Mouse (Mus musculus) spleen, embryonic (tissue): ENCODE results near the gene Slc5a6.

ENCODE experiments used
- CTCF ChIA-PET: fragments of 350-600 bp; sonication (Branson Sonifier 250); formaldehyde crosslinking; loops from one replicate; lab custom pipeline; 2022; lab: Charles Lee

Slc5a6 gene

GRCm38 (mm10) chr5:31048763-31049641 is at the start of gene Slc5a6:
TSS of gene Slc5a6 (minus strand) at chr5:31048924.
- CTCF ChIA-PET = no interaction called here

DNA sequence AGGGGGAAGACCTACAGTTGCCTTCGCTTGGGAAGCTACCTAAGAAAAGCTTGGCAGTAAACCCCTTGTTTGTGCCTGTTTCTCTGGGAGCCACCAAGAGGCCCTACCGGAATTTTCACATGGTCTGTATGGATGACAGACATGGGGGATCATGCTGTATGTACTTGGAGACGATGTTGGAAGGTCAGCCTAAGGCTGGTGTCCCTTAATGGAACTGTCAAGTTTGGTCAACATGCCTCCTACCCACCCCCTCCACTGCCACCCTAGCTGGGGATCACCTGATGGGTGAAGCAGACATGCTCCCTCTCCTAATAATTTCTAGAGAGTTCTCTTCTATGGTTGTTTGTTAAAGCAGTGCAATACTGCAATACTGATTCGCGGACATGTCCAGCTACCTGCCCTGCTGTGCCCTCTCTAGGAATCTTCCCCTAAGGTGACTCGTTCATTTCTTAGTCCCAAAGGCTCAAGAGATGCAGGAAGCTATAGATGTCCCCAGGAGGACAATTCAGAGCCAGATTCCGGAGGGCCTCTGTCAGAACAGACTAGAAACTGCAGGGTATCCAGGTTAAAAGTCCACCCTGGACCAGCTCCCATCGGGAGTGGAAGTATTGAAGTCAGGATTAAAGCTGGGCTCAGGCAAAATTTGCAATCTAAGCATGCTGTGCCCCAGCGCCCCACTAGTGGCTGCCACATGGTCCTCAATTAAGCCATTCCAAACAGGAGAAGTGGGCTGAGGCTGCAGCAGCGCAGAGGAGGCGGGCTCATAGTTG is 47.2 kb upstream of the Slc5a6 start:
- CTCF ChIA-PET = no interaction called here

DNA sequence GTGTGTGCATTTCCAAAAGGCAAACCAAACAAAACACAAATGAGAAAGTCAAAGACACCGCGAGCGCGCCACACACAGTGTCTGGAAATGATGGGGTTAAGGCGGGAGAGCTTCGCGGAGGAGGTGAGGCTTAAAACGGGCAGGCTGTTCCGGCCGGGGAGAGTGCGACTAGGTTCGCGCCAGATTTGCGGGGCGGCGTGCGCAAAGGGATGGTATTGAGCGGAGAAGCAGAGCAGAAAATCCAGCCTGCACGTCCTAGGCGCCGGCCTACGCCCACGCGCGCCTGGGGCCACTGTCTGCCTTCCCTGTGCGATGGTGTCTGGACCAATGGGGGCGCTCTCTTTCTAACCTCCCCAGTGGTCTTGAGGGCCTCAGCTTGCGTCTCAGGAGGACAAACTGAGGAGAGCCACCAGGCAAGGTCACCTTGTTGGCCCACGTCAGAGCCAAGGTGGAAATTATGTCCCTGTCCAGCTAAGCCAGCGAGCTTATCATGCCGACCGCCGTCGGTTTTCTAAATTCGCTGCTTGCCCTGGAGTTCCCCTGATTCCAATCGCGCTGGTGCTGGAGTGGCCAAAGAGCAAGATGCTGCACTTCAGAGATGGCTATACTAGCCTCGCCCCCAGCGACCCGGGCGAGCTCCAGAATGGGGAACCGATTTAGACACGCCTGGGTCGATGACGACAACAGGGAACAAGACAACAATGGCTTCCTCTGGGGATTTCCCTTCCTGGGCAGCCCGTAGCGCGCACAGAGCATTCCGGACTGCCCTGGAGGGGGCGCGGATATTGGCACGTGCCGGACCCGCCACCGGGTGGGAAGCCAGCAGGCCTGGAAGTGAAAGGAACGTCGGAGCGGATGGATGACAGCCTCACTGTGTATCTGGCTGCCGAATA is 46.3 kb upstream of the Slc5a6 start:
- CTCF ChIA-PET = interaction anchor here (0.6 kb wide), 1 partner anchor 11 kb away, joined by 4 read pairs; no protein-coding TSS in a partner anchor

DNA sequence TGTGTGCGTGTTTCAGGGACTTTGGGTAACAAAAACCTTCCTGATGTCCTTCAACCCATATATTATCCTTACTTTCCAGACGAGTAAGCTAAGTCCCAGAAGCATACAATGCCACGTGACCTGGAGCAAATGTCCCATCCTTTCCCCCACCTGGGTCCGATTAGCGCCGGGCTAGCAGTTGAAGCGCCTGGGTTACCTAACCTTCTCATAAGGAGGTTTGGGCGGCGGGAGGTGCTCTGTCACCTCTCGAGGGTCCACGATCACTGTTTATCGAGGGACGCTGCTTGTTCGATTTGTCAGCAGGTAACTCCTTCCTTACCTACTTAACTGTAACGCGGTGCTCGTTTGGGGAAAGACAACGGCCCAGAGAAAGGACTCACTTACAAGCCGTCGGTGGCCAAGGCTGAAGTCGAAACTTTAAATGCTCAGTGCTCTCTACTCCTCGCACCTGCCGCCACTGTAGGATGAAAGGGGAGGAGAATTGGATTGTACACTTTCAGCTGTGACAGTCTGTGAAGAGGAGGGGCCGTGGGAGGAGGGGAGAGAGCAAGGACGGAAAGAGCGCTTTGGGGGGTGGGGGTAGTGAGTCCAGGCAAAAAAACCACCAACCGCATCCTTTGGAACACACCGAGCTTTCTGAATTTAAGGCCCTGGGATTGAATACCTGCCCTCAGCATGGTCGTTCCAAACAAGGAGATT is 45.5 kb upstream of the Slc5a6 start:
- CTCF ChIA-PET = interaction anchor here (0.6 kb wide), 2 partner anchors 10 to 204 kb away, joined by 3 to 4 read pairs; no protein-coding TSS in a partner anchor

GRCm38 (mm10) chr5:31093151-31094041 is 44.7 kb upstream of the Slc5a6 start:
- CTCF ChIA-PET = no interaction called here

GRCm38 (mm10) chr5:31092231-31092975 is 43.7 kb upstream of the Slc5a6 start:
- CTCF ChIA-PET = no interaction called here

DNA sequence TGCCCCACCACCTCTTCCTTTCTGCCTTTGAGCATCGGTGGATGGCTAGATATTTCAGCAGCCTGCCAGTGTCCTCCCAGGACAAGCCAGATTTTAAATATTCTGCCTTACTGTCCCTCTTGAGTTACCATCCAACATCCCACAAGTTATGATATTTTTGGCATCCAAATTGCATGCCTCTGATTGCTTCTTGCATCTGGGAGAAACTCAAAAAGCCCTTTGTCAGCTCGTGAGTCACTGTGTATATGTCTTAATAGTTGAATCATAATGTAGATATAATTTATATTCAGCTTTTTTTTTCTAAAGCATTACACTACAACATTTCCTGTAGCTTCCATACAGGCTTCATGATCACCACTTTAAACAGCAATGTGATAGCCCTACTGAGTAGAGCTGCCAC is 38.4 kb upstream of the Slc5a6 start:
- CTCF ChIA-PET = no interaction called here

- CTCF ChIA-PET = interaction anchor here (0.6 kb wide), 1 partner anchor 24 kb away, joined by 3 read pairs; no protein-coding TSS in a partner anchor
Observed at GRCm38 (mm10) chr5:31086606-31087005, 37.9 kb upstream of the Slc5a6 start.

- CTCF ChIA-PET = interaction anchor here (0.7 kb wide), 1 partner anchor 119 kb away, joined by 3 read pairs; no protein-coding TSS in a partner anchor
Observed at GRCm38 (mm10) chr5:31083949-31084348, 35.2 kb upstream of the Slc5a6 start.

DNA sequence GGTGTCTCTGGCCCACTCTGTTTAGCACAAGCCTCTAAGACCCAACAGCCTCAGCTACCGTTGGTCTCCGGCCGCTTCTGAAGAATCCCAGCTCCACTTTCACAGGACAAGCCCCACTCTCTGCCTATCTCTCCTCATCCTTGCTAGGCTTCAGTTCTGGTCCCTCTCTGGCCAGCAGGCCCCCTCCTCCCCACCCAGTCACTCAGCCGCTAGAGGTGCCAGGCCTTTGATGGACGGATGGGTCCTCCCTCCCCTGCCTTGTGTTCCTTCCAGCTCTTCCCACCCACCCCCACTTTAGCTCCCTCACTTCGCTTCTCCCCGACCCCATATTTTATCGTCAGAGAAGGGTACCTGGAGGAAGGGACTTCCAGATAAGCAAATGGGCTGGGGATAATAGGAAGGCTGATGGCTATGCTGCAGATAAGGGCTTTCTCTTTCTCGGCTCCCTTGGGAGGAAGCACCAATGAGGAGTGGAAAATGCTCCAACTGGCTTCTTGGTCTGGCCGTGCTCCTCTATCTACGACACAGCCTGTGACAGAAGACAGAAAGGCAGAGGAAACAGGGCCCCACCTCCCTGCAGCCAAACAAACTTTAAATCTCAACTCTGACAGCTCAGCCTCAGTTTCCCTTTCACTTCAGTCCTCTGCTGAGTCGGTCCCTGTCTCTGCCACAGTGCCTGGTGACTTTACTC is 34.4 kb upstream of the Slc5a6 start:
- CTCF ChIA-PET = interaction anchor here (0.6 kb wide), 1 partner anchor 246 kb away, joined by 3 read pairs; no protein-coding TSS in a partner anchor

DNA sequence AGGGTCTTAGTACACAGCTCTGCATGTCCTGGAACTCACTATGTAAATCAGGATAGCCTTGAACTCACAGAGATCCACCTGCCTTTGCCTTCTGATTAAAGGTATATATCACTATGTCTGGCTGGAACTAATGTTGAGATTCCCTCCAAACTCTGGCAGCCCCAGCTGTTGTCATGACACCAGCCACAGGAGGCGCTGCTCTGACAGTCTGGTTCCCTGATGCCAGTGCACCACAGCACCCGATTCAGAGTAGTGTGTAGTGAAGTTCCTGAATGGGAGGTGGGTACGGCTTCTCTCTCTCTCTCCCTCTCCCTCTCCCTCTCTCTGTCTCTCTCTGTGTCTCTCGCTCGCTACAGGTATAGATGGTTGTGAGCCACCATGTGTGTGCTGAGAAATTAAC is 33.6 kb upstream of the Slc5a6 start:
- CTCF ChIA-PET = no interaction called here

GRCm38 (mm10) chr5:31081386-31081785 is 32.7 kb upstream of the Slc5a6 start:
- CTCF ChIA-PET = no interaction called here

- CTCF ChIA-PET = no interaction called here
Observed at GRCm38 (mm10) chr5:31080795-31081164, 32.1 kb upstream of the Slc5a6 start.

GRCm38 (mm10) chr5:31080059-31080794 is 31.5 kb upstream of the Slc5a6 start:
- CTCF ChIA-PET = no interaction called here

DNA sequence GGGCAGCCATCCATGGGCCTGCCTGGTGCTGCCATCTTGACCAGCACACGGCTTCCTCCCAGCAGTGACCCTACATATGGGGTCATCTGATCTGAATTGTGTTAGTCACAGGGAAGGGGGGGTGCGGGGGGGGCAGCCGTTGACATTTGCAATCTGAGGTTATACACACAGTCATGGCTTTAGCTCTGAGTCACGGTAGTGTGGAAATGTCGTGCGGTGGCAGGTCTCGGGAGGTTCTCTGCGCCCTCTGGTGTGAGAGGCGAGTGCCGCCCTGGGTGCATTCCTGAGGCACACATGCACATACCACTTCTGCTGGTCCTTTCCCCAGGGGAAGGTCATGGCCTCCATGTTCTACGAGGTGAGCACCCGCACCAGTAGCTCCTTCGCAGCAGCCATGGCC is 27.6 kb upstream of the Slc5a6 start:
- CTCF ChIA-PET = interaction anchor here (0.9 kb wide), 1 partner anchor 25 kb away, joined by 3 read pairs; no protein-coding TSS in a partner anchor

DNA sequence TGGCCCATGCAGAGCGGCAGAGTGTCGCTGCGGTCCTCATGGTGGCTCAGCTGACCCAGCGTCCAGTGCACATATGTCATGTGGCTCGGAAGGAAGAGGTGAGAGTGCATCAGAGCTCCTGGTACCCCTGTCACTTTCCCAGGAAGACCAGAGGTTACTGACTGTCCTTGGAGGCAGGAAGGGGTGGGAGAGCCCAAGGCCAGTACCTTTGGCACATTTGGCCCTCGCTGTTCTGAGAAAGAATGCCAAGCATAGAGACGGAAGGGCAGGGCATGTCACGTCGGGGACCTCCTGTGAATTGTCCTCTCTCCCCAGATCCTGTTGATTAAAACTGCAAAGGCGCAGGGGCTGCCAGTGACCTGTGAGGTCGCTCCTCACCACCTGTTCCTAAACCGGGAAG is 24.5 kb upstream of the Slc5a6 start:
- CTCF ChIA-PET = interaction anchor here (0.6 kb wide), 1 partner anchor 1405 kb away, joined by 8 read pairs; no protein-coding TSS in a partner anchor

- CTCF ChIA-PET = interaction anchor here (0.5 kb wide), 1 partner anchor 1725 kb away, joined by 3 read pairs; no protein-coding TSS in a partner anchor
Observed at GRCm38 (mm10) chr5:31071821-31072220, 23.1 kb upstream of the Slc5a6 start.
